Mouse (Mus musculus): ENCODE results near the gene Lpp. TPM values are rescaled to one million over a fixed set of nuclear protein-coding genes. Genes with fewer than 3 reads are reported as not detected.

Gene Lpp
- polyA plus RNA-seq, 1 experiment = 15.0 TPM

DNA sequence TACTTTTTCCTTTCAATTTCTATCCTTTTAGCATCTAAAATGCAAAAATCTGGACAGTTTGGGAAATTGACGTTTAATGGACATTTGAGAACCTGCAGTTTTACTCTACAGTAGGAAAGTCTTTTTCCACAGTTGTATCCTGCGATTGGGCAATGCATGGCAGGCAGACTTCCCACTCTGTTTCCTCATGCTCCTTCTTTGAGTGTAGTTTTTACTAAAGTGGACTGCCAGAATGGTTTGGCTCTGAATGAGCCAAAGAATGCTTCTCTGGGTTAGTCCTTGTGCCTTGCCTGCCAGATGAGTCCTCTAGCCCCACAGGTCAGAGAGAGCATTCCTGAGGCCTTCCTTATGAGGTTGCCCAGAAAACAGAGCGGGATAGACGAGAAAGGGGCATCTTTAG, 166.5 kb downstream of the Lpp start:
- H3K4me3 ChIP-seq (ENCODE audit: control insufficient read depth, insufficient read depth, low read length) = no peak overlapping the region
- no peak overlapping the region for H3K27ac ChIP-seq (ENCODE audit: control insufficient read depth, insufficient read depth, low read length)
- TF ChIP-seq POLR2A (IDR thresholded peaks at IDR 0.05; ENCODE audit: control insufficient read depth, extremely low read depth, insufficient read depth, low read length, poor library complexity) = no peak
- no peak for TF ChIP-seq CTCF (IDR thresholded peaks at IDR 0.05; ENCODE audit: borderline replicate concordance, control insufficient read depth, extremely low read depth, insufficient read depth, low read length, poor library complexity)
- H3K36me3 ChIP-seq (ENCODE audit: control insufficient read depth, insufficient read depth, low read length) = no peaks in the 10 kb centered on the region
- no peak for DNase-seq
- 99% methylated on average over 4 of the region's 4 CpGs for WGBS
- H3K27me3 ChIP-seq (ENCODE audit: control insufficient read depth, insufficient read depth, low read length) = no peaks in the 10 kb centered on the region
- no peaks in the 10 kb centered on the region for H3K4me1 ChIP-seq (replicated peaks; ENCODE audit: control insufficient read depth, insufficient read depth, low read length)

DNA sequence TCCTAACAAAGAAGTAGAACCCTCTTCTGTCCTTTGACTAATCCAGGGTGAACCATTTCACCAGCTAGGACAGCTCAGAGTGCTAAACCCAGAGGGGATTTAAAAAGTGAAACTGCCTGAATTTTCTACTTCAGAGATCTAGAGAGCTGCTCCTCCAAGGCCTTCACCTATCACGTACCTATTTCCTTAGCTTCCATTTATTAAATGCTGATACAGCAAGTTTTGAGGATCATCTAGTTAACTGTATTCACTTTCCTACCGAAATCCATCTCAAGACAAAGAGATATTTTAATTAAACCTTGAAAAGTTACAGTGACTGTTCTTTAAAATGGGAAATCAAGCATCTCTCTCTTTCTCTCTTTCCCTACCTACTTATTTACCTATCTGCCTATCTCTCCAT, 167.7 kb downstream of the Lpp start:
- 94% methylated on average over 2 of the region's 2 CpGs for WGBS
- Histone ChIP-seq H3K36me3 (ENCODE audit: control insufficient read depth, insufficient read depth, low read length) (no peaks in the 10 kb centered on the region), H3K27ac (ENCODE audit: control insufficient read depth, insufficient read depth, low read length) (no peak overlapping the region), H3K4me1 (replicated peaks; ENCODE audit: control insufficient read depth, insufficient read depth, low read length) (no peaks in the 10 kb centered on the region), H3K27me3 (ENCODE audit: control insufficient read depth, insufficient read depth, low read length) (no peaks in the 10 kb centered on the region), H3K4me3 (ENCODE audit: control insufficient read depth, insufficient read depth, low read length) (no peak overlapping the region)
- no peak for TF ChIP-seq POLR2A (IDR thresholded peaks at IDR 0.05; ENCODE audit: control insufficient read depth, extremely low read depth, insufficient read depth, low read length, poor library complexity)
- TF ChIP-seq CTCF (IDR thresholded peaks at IDR 0.05; ENCODE audit: borderline replicate concordance, control insufficient read depth, extremely low read depth, insufficient read depth, low read length, poor library complexity) = no peak
- no peak for DNase-seq

DNA sequence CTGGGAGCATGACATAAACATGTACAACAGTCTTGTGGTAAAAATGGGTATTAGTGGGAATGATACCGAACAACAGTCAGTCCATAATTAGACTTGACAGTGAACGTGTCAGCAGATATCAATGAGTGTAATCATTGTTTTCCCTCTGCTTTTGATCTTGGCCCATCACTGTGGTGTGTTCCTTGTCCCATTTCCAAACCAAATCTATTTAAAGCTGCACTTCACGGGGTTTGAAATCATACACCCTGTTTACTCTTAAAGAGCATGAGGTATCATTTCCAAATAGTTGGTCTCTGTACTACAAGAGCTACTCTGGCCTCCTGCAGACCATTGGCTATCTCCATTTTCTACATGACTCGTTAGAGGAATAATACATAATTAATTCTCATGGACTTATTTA, 168.3 kb downstream of the Lpp start:
- Histone ChIP-seq H3K4me1 (replicated peaks; ENCODE audit: control insufficient read depth, insufficient read depth, low read length) (no peaks in the 10 kb centered on the region), H3K27ac (ENCODE audit: control insufficient read depth, insufficient read depth, low read length) (no peak overlapping the region)
- no peak for DNase-seq

DNA sequence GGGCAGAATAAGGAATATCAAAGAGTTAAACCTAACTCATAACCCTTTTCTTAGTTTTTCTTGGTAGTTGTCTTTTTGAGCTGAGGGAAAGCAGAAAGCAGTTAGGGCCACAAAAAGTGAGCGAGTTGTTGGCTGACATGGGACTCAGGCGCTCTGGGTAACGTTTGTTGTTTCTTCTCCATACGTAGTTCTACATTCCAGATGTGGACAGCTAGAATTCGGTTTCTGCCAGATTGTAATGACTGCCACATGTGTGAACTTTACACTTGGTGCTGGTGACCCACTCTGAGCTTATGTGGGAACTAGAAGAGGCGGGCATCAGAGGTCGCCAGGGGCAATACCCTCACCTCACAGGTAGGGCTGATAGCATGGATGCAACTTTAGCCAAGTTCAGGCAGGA, 172.0 kb downstream of the Lpp start:
- Histone ChIP-seq H3K4me1 (replicated peaks; ENCODE audit: control insufficient read depth, insufficient read depth, low read length) (no peaks in the 10 kb centered on the region), H3K4me3 (ENCODE audit: control insufficient read depth, insufficient read depth, low read length) (no peak overlapping the region), H3K27me3 (ENCODE audit: control insufficient read depth, insufficient read depth, low read length) (no peaks in the 10 kb centered on the region), H3K36me3 (ENCODE audit: control insufficient read depth, insufficient read depth, low read length) (no peaks in the 10 kb centered on the region), H3K27ac (ENCODE audit: control insufficient read depth, insufficient read depth, low read length) (no peak overlapping the region)
- WGBS = 96% methylated on average over 7 of the region's 7 CpGs
- no peak for TF ChIP-seq POLR2A (IDR thresholded peaks at IDR 0.05; ENCODE audit: control insufficient read depth, extremely low read depth, insufficient read depth, low read length, poor library complexity)
- TF ChIP-seq CTCF (IDR thresholded peaks at IDR 0.05; ENCODE audit: borderline replicate concordance, control insufficient read depth, extremely low read depth, insufficient read depth, low read length, poor library complexity) = no peak
- DNase-seq = no peak

More for the DNA sequence above, 168.3 kb downstream of the Lpp start:
- no peaks in the 10 kb centered on the region for H3K27me3 ChIP-seq (ENCODE audit: control insufficient read depth, insufficient read depth, low read length)
- H3K36me3 ChIP-seq (ENCODE audit: control insufficient read depth, insufficient read depth, low read length) = no peaks in the 10 kb centered on the region
- H3K4me3 ChIP-seq (ENCODE audit: control insufficient read depth, insufficient read depth, low read length) = no peak overlapping the region
- 97% methylated on average over 4 of the region's 4 CpGs for WGBS
- TF ChIP-seq POLR2A (IDR thresholded peaks at IDR 0.05; ENCODE audit: control insufficient read depth, extremely low read depth, insufficient read depth, low read length, poor library complexity) (no peak), CTCF (IDR thresholded peaks at IDR 0.05; ENCODE audit: borderline replicate concordance, control insufficient read depth, extremely low read depth, insufficient read depth, low read length, poor library complexity) (no peak)

DNA sequence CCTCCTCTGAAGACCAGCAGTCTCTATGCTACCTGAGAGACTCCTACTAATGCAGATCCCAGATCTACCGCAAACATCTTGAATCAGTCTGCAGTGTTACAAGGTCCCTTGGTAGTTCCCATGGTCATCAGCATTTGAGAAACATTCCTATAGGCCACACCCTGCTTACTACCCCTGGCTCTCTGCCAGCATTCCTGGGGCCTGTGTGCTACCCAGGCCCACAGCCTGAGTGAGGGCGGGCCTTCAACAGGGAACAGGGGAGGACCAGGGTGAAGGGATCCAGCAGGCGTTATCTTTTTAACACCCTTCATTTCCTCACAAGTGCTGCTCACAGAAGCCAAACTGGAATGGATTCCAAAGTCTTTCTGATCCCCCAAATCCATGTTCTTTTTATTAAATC, 173.0 kb downstream of the Lpp start:
- no peaks in the 10 kb centered on the region for H3K4me1 ChIP-seq (replicated peaks; ENCODE audit: control insufficient read depth, insufficient read depth, low read length)
- H3K36me3 ChIP-seq (ENCODE audit: control insufficient read depth, insufficient read depth, low read length) = no peaks in the 10 kb centered on the region
- DNase-seq = no peak
- H3K4me3 ChIP-seq (ENCODE audit: control insufficient read depth, insufficient read depth, low read length) = no peak overlapping the region
- no peaks in the 10 kb centered on the region for H3K27me3 ChIP-seq (ENCODE audit: control insufficient read depth, insufficient read depth, low read length)
- H3K27ac ChIP-seq (ENCODE audit: control insufficient read depth, insufficient read depth, low read length) = no peak overlapping the region
- no peak for TF ChIP-seq POLR2A (IDR thresholded peaks at IDR 0.05; ENCODE audit: control insufficient read depth, extremely low read depth, insufficient read depth, low read length, poor library complexity)
- WGBS = 94% methylated on average over 3 of the region's 3 CpGs

DNA sequence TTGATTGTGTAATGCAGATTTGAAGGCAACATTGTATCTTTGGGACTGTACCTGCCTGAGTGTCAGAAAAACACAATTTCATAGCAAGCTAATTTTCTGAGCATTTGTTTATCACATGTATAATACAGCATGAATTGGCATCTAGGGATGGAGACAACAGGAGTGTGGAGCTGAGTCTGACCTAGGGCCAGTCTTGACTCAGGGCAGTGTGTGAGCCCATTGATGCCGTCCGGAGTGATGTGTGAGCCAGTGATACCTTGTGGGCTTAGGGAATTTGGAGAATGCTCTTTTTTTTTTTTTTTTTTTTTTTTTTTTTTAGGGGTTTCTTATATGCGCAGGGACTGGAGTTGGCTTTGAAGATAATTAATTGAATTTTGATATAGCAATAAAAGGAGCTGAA, 174.3 kb downstream of the Lpp start:
- no peak for DNase-seq
- Histone ChIP-seq H3K27ac (ENCODE audit: control insufficient read depth, insufficient read depth, low read length) (no peak overlapping the region), H3K4me1 (replicated peaks; ENCODE audit: control insufficient read depth, insufficient read depth, low read length) (no peaks in the 10 kb centered on the region), H3K27me3 (ENCODE audit: control insufficient read depth, insufficient read depth, low read length) (no peaks in the 10 kb centered on the region), H3K36me3 (ENCODE audit: control insufficient read depth, insufficient read depth, low read length) (no peaks in the 10 kb centered on the region), H3K4me3 (ENCODE audit: control insufficient read depth, insufficient read depth, low read length) (no peak overlapping the region)
- 92% methylated on average over 3 of the region's 3 CpGs for WGBS
- TF ChIP-seq CTCF (IDR thresholded peaks at IDR 0.05; ENCODE audit: borderline replicate concordance, control insufficient read depth, extremely low read depth, insufficient read depth, low read length, poor library complexity) (no peak), POLR2A (IDR thresholded peaks at IDR 0.05; ENCODE audit: control insufficient read depth, extremely low read depth, insufficient read depth, low read length, poor library complexity) (no peak)

DNA sequence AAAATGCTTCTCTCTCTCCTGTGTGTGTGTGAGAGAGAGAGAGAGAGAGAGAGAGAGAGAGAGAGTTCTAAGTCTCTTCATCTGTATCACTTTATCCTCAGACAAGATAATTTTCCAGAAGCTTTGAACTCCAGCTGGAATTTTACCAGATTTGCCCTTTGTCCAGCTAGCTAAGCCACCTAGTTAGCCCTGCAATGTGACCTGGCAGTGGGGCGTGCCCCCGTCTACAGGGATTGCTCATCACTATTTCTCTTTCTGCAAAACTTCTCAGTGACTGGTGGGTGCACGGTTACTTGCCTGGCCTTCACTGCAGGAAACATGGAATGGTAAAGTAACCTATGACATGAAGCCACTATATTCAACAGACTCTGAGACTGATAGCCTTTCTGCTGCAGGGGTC, 174.8 kb downstream of the Lpp start:
- Histone ChIP-seq H3K27me3 (ENCODE audit: control insufficient read depth, insufficient read depth, low read length) (no peaks in the 10 kb centered on the region), H3K36me3 (ENCODE audit: control insufficient read depth, insufficient read depth, low read length) (no peaks in the 10 kb centered on the region), H3K4me1 (replicated peaks; ENCODE audit: control insufficient read depth, insufficient read depth, low read length) (no peaks in the 10 kb centered on the region), H3K27ac (ENCODE audit: control insufficient read depth, insufficient read depth, low read length) (no peak overlapping the region), H3K4me3 (ENCODE audit: control insufficient read depth, insufficient read depth, low read length) (no peak overlapping the region)
- WGBS = 94% methylated on average over 3 of the region's 3 CpGs
- no peak for TF ChIP-seq POLR2A (IDR thresholded peaks at IDR 0.05; ENCODE audit: control insufficient read depth, extremely low read depth, insufficient read depth, low read length, poor library complexity)
- TF ChIP-seq CTCF (IDR thresholded peaks at IDR 0.05; ENCODE audit: borderline replicate concordance, control insufficient read depth, extremely low read depth, insufficient read depth, low read length, poor library complexity) = no peak
- no peak for DNase-seq

Measured in thymus, adult 2 months (tissue).